Mouse (Mus musculus) CH12.LX (cell line): ENCODE measurements at regions not wholly inside any gene's neighbourhood (a gene's known extent, or its start where the extent isn't known, plus 50 kb on each side); places are given as distances from the start of the nearest gene placed in this dataset.

ENCODE experiments used
- DNase-seq: peaks from one replicate; pipeline ENCODE4 v3.0.0-alpha.2; 2013; ENCODE audit errors: extremely low read depth
- H3K27ac ChIP-seq: 2 replicates; pipeline ENCODE4 v1.5.1; 2012; ENCODE audit warnings: low read depth, mild to moderate bottlenecking, control low read depth, moderate library complexity; ENCODE audit not compliant: insufficient read depth
- H3K27me3 ChIP-seq: replicated peaks from 2 replicates; pipeline ENCODE3; 2012; ENCODE audit warnings: inconsistent platforms
- H3K36me3 ChIP-seq, 2 experiments: replicated peaks in 1 of 2; 2 replicates each; pipeline versions ENCODE3 to v1.6.1; 2012; ENCODE audit warnings: inconsistent platforms in 1 of 2, low read length in 1 of 2, mild to moderate bottlenecking in 1 of 2, mixed read lengths in 1 of 2, moderate library complexity in 1 of 2; ENCODE audit not compliant: control insufficient read depth in 1 of 2, insufficient read depth in 1 of 2
- H3K4me1 ChIP-seq, 2 experiments: 2 replicates each; pipeline ENCODE4 v1.6.1; 2012; ENCODE audit warnings: inconsistent platforms in 1 of 2, moderate library complexity in 1 of 2; ENCODE audit not compliant: insufficient read depth in 2 of 2, control insufficient read depth in 1 of 2
- H3K4me2 ChIP-seq: 2 replicates; pipeline ENCODE4 v1.6.1; 2012; ENCODE audit warnings: low read depth, mild to moderate bottlenecking, control low read depth; ENCODE audit not compliant: poor library complexity, insufficient read depth, severe bottlenecking
- H3K4me3 ChIP-seq, 3 experiments: fragments of 150-350 bp in 1 of 3; sonication (generic) in 1 of 3; replicated peaks in 1 of 3; 2 replicates each; pipeline versions ENCODE3 to v1.5.1; 2011 to 2012; ENCODE audit warnings: low read depth in 2 of 3, low read length in 2 of 3, mild to moderate bottlenecking in 2 of 3, moderate library complexity in 2 of 3, control low read depth in 1 of 3, improper control_type of control experiment in 1 of 3, inconsistent platforms in 1 of 3, mixed read lengths in 1 of 3; ENCODE audit not compliant: poor library complexity in 1 of 3
- H3K79me2 ChIP-seq: replicated peaks from 2 replicates; pipeline ENCODE4 v1.6.1; 2012; ENCODE audit warnings: mild to moderate bottlenecking, moderate library complexity; ENCODE audit not compliant: control insufficient read depth, poor library complexity, insufficient read depth, severe bottlenecking; ENCODE audit errors: extremely low read depth
- H3K9ac ChIP-seq: 2 replicates; pipeline ENCODE4 v1.6.1; 2012; ENCODE audit warnings: low read depth, mild to moderate bottlenecking, control low read depth, moderate library complexity; ENCODE audit not compliant: insufficient read depth
- H3K9me3 ChIP-seq: replicated peaks from 2 replicates; pipeline ENCODE3; 2012; ENCODE audit warnings: low read length, inconsistent platforms, mixed read lengths
- BHLHE40 ChIP-seq: IDR thresholded peaks from 2 replicates; pipeline ENCODE4 v1.6.1; 2011; ENCODE audit warnings: mild to moderate bottlenecking, low read depth, low read length, improper control_type of control experiment
- ELF1 ChIP-seq: IDR thresholded peaks from 2 replicates; pipeline ENCODE4 v1.6.1; 2014; ENCODE audit warnings: low read depth, mild to moderate bottlenecking, inconsistent platforms, low read length, improper control_type of control experiment
- EP300 ChIP-seq: IDR thresholded peaks from 2 replicates; pipeline ENCODE4 v1.6.1; 2011; ENCODE audit warnings: low read length, improper control_type of control experiment
- ETS1 ChIP-seq: conservative IDR thresholded peaks from 2 replicates; pipeline ENCODE4 v1.6.1; 2012; ENCODE audit warnings: low read depth, mild to moderate bottlenecking, inconsistent platforms, low read length, improper control_type of control experiment, moderate library complexity
- JUN ChIP-seq: IDR thresholded peaks from 2 replicates; pipeline ENCODE4 v1.6.1; 2011; ENCODE audit warnings: low read depth, mild to moderate bottlenecking, low read length, improper control_type of control experiment, moderate library complexity; ENCODE audit not compliant: insufficient read depth
- MAFK ChIP-seq: IDR thresholded peaks from 2 replicates; pipeline ENCODE4 v1.6.1; 2011; ENCODE audit warnings: low read length, improper control_type of control experiment; ENCODE audit not compliant: insufficient replicate concordance
- MEF2A ChIP-seq: IDR thresholded peaks from 2 replicates; pipeline ENCODE4 v1.6.1; 2014; ENCODE audit warnings: low read depth, mild to moderate bottlenecking, inconsistent platforms, low read length, improper control_type of control experiment, borderline replicate concordance
- NELFE ChIP-seq: IDR thresholded peaks from 2 replicates; pipeline ENCODE4 v1.6.1; 2011; ENCODE audit warnings: low read depth, low read length, improper control_type of control experiment
- NRF1 ChIP-seq: IDR thresholded peaks from 2 replicates; pipeline ENCODE4 v1.6.1; 2014; ENCODE audit warnings: low read depth, mild to moderate bottlenecking, inconsistent platforms, low read length, improper control_type of control experiment, moderate library complexity
- SMC3 ChIP-seq: IDR thresholded peaks from 2 replicates; pipeline ENCODE4 v1.6.1; 2011; ENCODE audit warnings: low read depth, low read length, improper control_type of control experiment
- TBP ChIP-seq: conservative IDR thresholded peaks from 2 replicates; pipeline ENCODE4 v1.6.1; 2011; ENCODE audit warnings: low read depth, low read length, improper control_type of control experiment
- TCF12 ChIP-seq: IDR thresholded peaks from 2 replicates; pipeline ENCODE4 v1.6.1; 2014; ENCODE audit warnings: low read depth, mild to moderate bottlenecking, inconsistent platforms, low read length, improper control_type of control experiment
- UBTF ChIP-seq: IDR thresholded peaks from 2 replicates; pipeline ENCODE4 v1.6.1; 2012; ENCODE audit warnings: low read depth, mild to moderate bottlenecking, inconsistent platforms, low read length, improper control_type of control experiment, moderate library complexity
- USF1 ChIP-seq: IDR thresholded peaks from 2 replicates; pipeline ENCODE4 v1.6.1; 2014; ENCODE audit warnings: low read depth, mild to moderate bottlenecking, inconsistent platforms, low read length, improper control_type of control experiment
- ZC3H11A ChIP-seq: IDR thresholded peaks from 2 replicates; pipeline ENCODE4 v1.6.1; 2012; ENCODE audit warnings: low read depth, mild to moderate bottlenecking, inconsistent platforms, low read length, improper control_type of control experiment
- ZMIZ1 ChIP-seq: IDR thresholded peaks from 2 replicates; pipeline ENCODE4 v1.6.1; 2012; ENCODE audit warnings: low read depth, mild to moderate bottlenecking, inconsistent platforms, low read length, improper control_type of control experiment
- ZNF384 ChIP-seq: IDR thresholded peaks from 2 replicates; pipeline ENCODE4 v1.6.1; 2012; ENCODE audit warnings: low read depth, low read length, improper control_type of control experiment, inconsistent platforms
- dilution Hi-C: fragments of 300-500 bp; cut with MboI; formaldehyde crosslinking; loops from 2 replicates; pipeline ENCODE4 v1.14.3; 2020; ENCODE audit warnings: low sequenced_read_pairs; ENCODE audit not compliant: extremely low pct_unique_long_range_greater_than_20kb, extremely low pct_ligation_motif_present
- in situ Hi-C: fragments of 300-500 bp; cut with MboI; formaldehyde crosslinking; loops from 3 replicates; pipeline ENCODE4 v1.14.3; 2019; ENCODE audit warnings: low sequenced_read_pairs, low pct_ligation_motif_present, low pct_unique_long_range_greater_than_20kb, mixed read lengths

DNA sequence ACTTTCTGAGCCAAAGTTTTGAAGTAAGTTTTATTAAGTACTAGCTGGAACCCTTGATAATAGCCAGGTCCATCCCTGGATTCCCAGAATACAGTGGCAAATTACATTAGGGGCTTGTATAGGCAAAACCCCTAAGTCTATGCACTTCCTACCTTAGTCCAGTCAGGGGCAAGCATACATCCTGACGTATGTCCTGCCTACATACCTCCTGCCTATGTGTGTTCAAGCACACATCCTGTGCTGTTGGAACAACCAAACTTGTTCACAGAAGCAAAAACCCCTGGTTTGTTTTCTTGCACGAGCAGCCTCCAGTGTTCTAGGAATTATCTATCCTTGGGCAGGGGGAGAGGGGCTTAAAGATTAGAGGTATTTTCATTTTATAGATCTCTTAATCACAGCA lies 66.4 kb upstream of the Bmp2k start:
- TF ChIP-seq ZMIZ1 = no peak
- TF ChIP-seq NELFE = no peak
- no peak for TF ChIP-seq TBP
- no peak for TF ChIP-seq USF1
- no peak for TF ChIP-seq UBTF
- TF ChIP-seq SMC3 = no peak
- no peak for TF ChIP-seq TCF12
- TF ChIP-seq MEF2A = no peak
- TF ChIP-seq BHLHE40 = no peak
- no peak for TF ChIP-seq NRF1
- no peaks in the 10 kb centered on the region for H3K79me2 ChIP-seq
- no peak overlapping the region for H3K27ac ChIP-seq
- no peak overlapping the region for H3K9ac ChIP-seq
- in situ Hi-C loops (no loop called here), dilution Hi-C loops (no loop called here)
- no peak overlapping the region for H3K4me3 ChIP-seq
- H3K4me1 ChIP-seq = peaks cover 4 to 20% of the 10 kb centered on the region in 2 experiments
- DNase-seq = no peak
- H3K9me3 ChIP-seq = no peaks in the 10 kb centered on the region
- H3K4me2 ChIP-seq = no peak overlapping the region
- H3K36me3 ChIP-seq = no peaks in the 10 kb centered on the region
- H3K27me3 ChIP-seq = no peaks in the 10 kb centered on the region

DNA sequence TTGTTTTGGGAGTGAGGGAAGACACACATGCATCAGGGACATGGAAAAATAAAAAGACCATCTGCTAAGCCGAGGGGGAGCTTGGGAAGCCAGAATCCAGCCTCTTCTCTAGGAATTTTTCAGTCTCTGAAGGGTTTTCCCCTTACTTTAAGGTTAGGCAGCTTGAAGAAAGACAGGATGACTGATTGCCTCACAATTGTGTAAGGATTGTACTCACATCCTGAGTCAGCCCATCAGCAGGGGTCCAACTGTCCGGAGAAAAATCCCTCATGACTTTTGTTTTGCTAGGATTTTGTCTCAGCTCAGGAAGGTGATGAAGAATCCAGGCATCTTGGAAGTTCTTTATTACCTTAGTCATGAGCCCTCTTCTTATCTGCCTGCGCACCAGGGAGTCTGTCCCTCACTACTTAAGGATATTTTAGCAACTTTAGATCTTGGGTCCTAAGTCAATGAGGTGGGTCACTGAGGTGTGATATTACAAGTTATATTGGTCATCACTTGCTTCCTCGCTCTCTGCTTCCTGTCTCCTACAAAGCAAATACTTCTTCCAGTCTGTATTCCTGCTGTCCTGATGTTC lies 65.8 kb upstream of the Bmp2k start:
- Histone ChIP-seq H3K4me3 (no peak overlapping the region), H3K4me2 (no peak overlapping the region), H3K9ac (no peak overlapping the region), H3K9me3 (no peaks in the 10 kb centered on the region), H3K27me3 (no peaks in the 10 kb centered on the region), H3K4me1 (peaks cover 7 to 26% of the 10 kb centered on the region in 2 experiments), H3K79me2 (no peaks in the 10 kb centered on the region), H3K36me3 (no peaks in the 10 kb centered on the region), H3K27ac (no peak overlapping the region)
- dilution Hi-C loops = no loop called here
- TF ChIP-seq JUN (no peak), ETS1 (no peak)
- DNase-seq = no peak
- in situ Hi-C loops = no loop called here

DNA sequence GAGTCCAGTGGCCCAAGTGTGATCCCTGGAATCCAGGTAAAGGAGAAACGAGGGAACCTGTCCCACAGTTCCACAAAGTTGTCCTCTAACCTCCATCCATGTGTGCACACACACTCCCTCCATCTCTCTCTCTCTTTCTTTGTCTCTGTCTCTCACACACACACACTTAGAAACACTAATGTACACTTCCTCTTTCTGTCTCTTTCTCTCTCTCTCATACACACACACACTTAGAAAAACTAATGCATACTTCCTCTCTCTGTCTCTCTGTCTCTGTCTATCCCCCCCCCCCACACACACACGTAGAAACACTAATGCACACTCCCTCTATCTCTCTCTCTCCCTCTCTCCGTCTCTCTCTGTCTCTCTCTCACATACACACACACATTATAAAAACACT lies 61.2 kb upstream of the Bmp2k start:
- no peak for DNase-seq
- Histone ChIP-seq H3K36me3 (no peaks in the 10 kb centered on the region), H3K4me3 (no peak overlapping the region), H3K4me1 (peaks cover 4 to 17% of the 10 kb centered on the region in 2 experiments; a peak in 3 of 4 replicates), H3K27ac (no peak overlapping the region), H3K79me2 (no peaks in the 10 kb centered on the region), H3K27me3 (no peaks in the 10 kb centered on the region), H3K9ac (no peak overlapping the region), H3K9me3 (no peaks in the 10 kb centered on the region), H3K4me2 (no peak overlapping the region)
- dilution Hi-C loops = no loop called here
- in situ Hi-C loops = no loop called here
- TF ChIP-seq ELF1 (no peak), MAFK (no peak), TBP (no peak), USF1 (no peak), ZMIZ1 (no peak), EP300 (no peak), MEF2A (no peak), ZNF384 (no peak), ZC3H11A (no peak), UBTF (no peak)
